Mouse (Mus musculus): ENCODE results near the gene Fhl3. TPM values are rescaled to one million over a fixed set of nuclear protein-coding genes. Genes with fewer than 3 reads are reported as not detected.

Fhl3 gene
- 10 to 100 TPM; 30.7 to 32.9 TPM for total RNA-seq (2023)

GRCm38 (mm10) chr4:124700248-124700971 is at the start of gene Fhl3:
TSS of gene Fhl3 (plus strand) at chr4:124700701.

GRCm38 (mm10) chr4:124656518-124656853 is 44.0 kb upstream of the Fhl3 start, which contains the start of gene Pou3f1:
TSS of gene Pou3f1 (plus strand) at chr4:124656807.

GRCm38 (mm10) chr4:124693135-124693894 is 7.2 kb upstream of the Fhl3 start, which contains the start of gene Utp11:
TSS of gene Utp11 (minus strand) at chr4:124693600.

GRCm38 (mm10) chr4:124714545-124715481 is 14.3 kb downstream of the Fhl3 start, which contains the start of gene Sf3a3:
TSS of gene Sf3a3 (plus strand) at chr4:124714776.

GRCm38 (mm10) chr4:124741376-124742343 is 41.2 kb downstream of the Fhl3 start, which contains the start of gene Inpp5b:
TSS of gene Inpp5b (plus strand) at chr4:124741850.

Other genes with a start within 250 kb of the Fhl3 start
- not detected for gene 3100002H09Rik, start 89.9 kb upstream of the Fhl3 start, total RNA-seq (2023)
- gene Pou3f1, start 43.9 kb upstream of the Fhl3 start, total RNA-seq (2023) = not detected
- gene Utp11, start 7.1 kb upstream of the Fhl3 start, total RNA-seq (2023) = 10 to 100 TPM; 11.2 to 16.5 TPM
- gene Sf3a3, start 14.1 kb downstream of the Fhl3 start, total RNA-seq (2023) = 10 to 100 TPM; 27.1 to 33.8 TPM
- 10 to 100 TPM; 55.9 to 68.3 TPM for gene Inpp5b, start 41.1 kb downstream of the Fhl3 start, total RNA-seq (2023)
- gene Mtf1, start 101.4 kb downstream of the Fhl3 start, total RNA-seq (2023) = 10 to 100 TPM; 51.5 to 53.4 TPM
- 10 to 100 TPM; 49.0 to 57.3 TPM for gene Yrdc, start 150.0 kb downstream of the Fhl3 start, total RNA-seq (2023)
- gene 1110065P20Rik, start 150.5 kb downstream of the Fhl3 start, total RNA-seq (2023) = 10 to 100 TPM in 1 of 2 experiments, 1 to 10 TPM in 1; 9.9 to 10.7 TPM
- gene Maneal, start 161.5 kb downstream of the Fhl3 start, total RNA-seq (2023) = under 1 TPM in 1 of 2 experiments, not detected in 1; 0.18 TPM
- not detected for gene Epha10, start 180.2 kb downstream of the Fhl3 start, total RNA-seq (2023)
- gene 9930104L06Rik, start 236.3 kb downstream of the Fhl3 start, total RNA-seq (2023) = 10 to 100 TPM in 1 of 2 experiments, 1 to 10 TPM in 1; 9.5 to 12.9 TPM
- gene Cdca8, start 238.6 kb downstream of the Fhl3 start, total RNA-seq (2023) = 10 to 100 TPM; 62.1 to 65.9 TPM

Data from neutrophil, adult 59 days (primary cell).